Mouse (Mus musculus): ENCODE measurements around the gene Nuak1.

- TF ChIP-seq CTCF (conservative IDR thresholded peaks at IDR 0.05; ENCODE audit: low read length), result no peak
- TF ChIP-seq POU5F1 (IDR thresholded peaks at IDR 0.05; ENCODE audit: borderline replicate concordance, low read length), result no peak
These were observed 3.0 kb downstream of the Nuak1 start for GRCm38 (mm10) chr10:84437166-84438048.

Data from E14TG2a.4 (cell line).